Mouse (Mus musculus) embryonic facial prominence, embryonic 15.5 days (tissue): ENCODE measurements around the gene Myo18b. TPM values are rescaled to one million over a fixed set of nuclear protein-coding genes. Genes with fewer than 3 reads are reported as not detected.

Experiments used
- ATAC-seq: fragments of 200-750 bp; cut with Nextera tagmentation; 2 replicates; pipeline ENCODE4 v1.8.0; 2017; ENCODE audit warnings: low read depth, moderate TSS enrichment; ENCODE audit not compliant: insufficient number of reproducible peaks, low FRiP score, low TSS enrichment
- H3K27ac ChIP-seq: fragments of 300-500 bp; sonication (generic); replicated peaks from 2 replicates; pipeline ENCODE4 v1.5.1; 2015; ENCODE audit warnings: mild to moderate bottlenecking, inconsistent platforms
- H3K27me3 ChIP-seq: fragments of 300-500 bp; sonication (generic); 2 replicates; pipeline ENCODE4 v1.6.1; 2015; ENCODE audit warnings: inconsistent platforms
- H3K36me3 ChIP-seq: fragments of 300-500 bp; sonication (generic); 2 replicates; pipeline ENCODE4 v1.6.1; 2015; ENCODE audit warnings: mild to moderate bottlenecking, inconsistent platforms
- H3K4me1 ChIP-seq: fragments of 300-500 bp; sonication (generic); 2 replicates; pipeline ENCODE4 v1.6.1; 2015; ENCODE audit warnings: inconsistent platforms
- H3K4me2 ChIP-seq: fragments of 300-500 bp; sonication (generic); replicated peaks from 2 replicates; pipeline ENCODE4 v1.6.1; 2015; ENCODE audit warnings: mild to moderate bottlenecking, inconsistent platforms
- H3K4me3 ChIP-seq: fragments of 300-500 bp; sonication (generic); replicated peaks from 2 replicates; pipeline ENCODE4 v1.5.1; 2015; ENCODE audit warnings: mild to moderate bottlenecking, inconsistent platforms
- H3K9ac ChIP-seq: fragments of 300-500 bp; sonication (generic); 2 replicates; pipeline ENCODE4 v1.6.1; 2015; ENCODE audit warnings: inconsistent platforms
- H3K9me3 ChIP-seq: fragments of 300-500 bp; sonication (generic); replicated peaks from 2 replicates; pipeline ENCODE4 v1.6.1; 2016; ENCODE audit warnings: inconsistent platforms
- WGBS: fragments of 180-500 bp; shearing (Covaris S2); methylation state at CpG from one replicate; pipeline ENCODE4 v1.1.7; 2015; 5-methylcytosine and 5-hydroxymethylcytosine counted together
- polyA plus RNA-seq: library from polyadenylated mRNA; unstranded; fragments of >200 nt; fragmentation: Nextera tagmentation; extraction: Ambion mirVana; gene quantifications from 2 replicates; pipeline ENCODE4 v1.2.1, GENCODE M21; 2015

The Myo18b gene
- polyA plus RNA-seq, 1 experiment from 2014 or later: 2.6 TPM

DNA sequence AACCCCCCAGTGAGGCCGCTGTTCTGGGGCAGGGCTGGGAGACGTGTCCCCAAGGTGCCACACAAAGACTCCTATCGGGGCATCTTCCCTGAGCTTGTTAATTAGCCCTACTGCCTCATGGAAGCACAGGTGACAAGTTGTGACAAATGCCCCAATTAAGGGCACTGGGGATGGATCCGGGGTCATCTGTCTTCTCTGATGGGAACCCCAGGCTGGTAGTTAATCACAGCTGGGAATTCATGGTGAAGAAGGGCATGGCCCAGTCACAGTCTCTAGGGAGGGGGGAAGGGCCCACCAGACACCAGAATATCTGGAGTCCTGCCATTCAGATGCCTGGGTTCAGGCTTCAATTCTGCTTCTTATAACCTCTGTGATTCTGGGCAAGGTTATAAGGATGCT is 126.4 kb downstream of the Myo18b start:
- no peak overlapping the region for H3K4me3 ChIP-seq
- H3K27me3 ChIP-seq: no peaks in the 10 kb centered on the region
- H3K4me2 ChIP-seq: no peak overlapping the region
- no peaks in the 10 kb centered on the region for H3K36me3 ChIP-seq
- no peaks in the 10 kb centered on the region for H3K9me3 ChIP-seq
- H3K27ac ChIP-seq: no peak overlapping the region
- 49% methylated on average over 4 of the region's 4 CpGs for WGBS
- no peak for ATAC-seq
- no peaks in the 10 kb centered on the region for H3K4me1 ChIP-seq
- no peak overlapping the region for H3K9ac ChIP-seq

DNA sequence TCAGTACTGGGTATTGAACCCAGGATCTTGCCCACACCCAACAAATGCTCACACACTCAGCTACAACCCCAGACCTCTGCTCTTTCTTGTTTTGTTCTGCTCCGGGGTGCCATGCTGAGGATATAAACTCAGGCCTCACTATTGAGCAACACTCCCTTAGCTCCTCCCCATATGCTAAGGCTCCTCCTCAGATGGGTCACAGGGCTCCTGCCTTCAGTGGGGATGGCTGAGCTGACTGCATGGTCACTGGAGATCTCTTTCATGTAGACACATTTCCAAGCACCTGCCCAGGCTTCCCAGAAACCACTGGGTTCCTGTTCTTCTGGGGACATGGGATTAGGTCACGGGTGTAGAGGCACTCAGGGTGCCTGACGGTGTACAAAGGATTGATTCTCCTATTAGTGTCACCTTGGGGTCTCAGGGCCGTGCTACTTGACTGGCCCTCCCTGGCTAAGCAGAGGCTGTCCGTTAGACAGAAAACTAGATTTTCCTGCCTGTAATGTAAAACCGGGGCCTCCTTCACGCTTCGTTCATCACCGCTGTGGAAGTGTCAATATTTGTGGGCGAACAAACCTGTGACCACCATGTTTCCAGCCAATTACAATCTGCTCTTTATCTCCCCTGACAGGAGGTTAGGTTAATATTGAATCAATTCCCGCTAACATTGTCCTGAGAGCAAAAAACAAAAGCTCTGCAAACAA is 127.0 kb downstream of the Myo18b start:
- H3K27me3 ChIP-seq: no peaks in the 10 kb centered on the region
- no peak overlapping the region for H3K4me3 ChIP-seq
- no peaks in the 10 kb centered on the region for H3K36me3 ChIP-seq
- no peaks in the 10 kb centered on the region for H3K4me1 ChIP-seq
- ATAC-seq: no peak
- no peak overlapping the region for H3K9ac ChIP-seq
- 63% methylated on average over 11 of the region's 11 CpGs for WGBS
- no peak overlapping the region for H3K27ac ChIP-seq
- no peaks in the 10 kb centered on the region for H3K9me3 ChIP-seq
- no peak overlapping the region for H3K4me2 ChIP-seq

DNA sequence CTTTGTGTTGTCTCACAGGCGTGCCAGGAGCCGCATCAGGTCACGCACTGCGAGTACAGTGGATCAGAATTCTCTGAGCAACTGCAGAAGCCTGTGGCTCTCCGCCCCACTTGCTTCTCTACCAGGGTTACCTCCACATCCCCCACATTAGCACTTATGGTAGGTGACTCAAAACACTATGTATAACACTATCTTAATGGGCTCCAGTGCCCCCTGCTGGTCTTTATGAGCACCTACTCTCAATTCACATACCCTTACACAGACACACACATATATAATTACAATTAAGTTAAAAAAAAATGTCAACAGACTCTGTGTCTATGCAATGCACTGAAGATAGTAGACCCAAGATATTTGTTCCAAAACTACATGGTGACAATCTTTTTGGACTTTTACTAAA is 127.6 kb downstream of the Myo18b start:
- 89% methylated on average over 5 of the region's 5 CpGs for WGBS

DNA sequence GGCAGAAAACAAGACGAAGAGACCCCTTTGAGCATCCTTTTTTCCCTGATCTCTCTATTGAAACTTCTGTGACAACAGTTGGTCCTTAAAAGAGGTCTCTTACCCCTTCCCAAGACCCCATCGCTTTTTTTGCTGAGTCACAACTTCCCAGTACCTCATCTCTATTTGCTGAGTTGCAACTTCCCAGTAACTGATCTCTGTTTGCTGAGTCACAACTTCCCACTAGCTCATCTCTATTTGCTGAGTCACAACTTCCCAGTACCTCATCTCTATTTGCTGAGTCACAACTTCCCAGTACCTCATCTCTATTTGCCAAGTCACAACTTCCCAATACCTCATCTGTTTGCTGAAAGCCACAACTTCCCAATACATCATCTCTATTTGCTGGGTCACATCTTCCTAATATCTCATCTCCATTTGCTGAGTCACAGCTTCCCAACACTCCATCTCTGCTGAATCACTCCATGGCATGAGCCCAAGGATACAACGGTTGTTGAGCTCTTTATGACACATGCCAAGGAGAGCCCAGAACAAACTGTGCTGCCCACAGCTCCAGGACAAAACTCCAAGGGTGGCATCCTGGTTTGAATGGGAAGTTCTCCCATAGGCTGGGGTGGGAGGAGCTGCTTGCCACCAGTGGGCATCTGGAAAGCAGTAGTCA is 134.6 kb downstream of the Myo18b start:
- ATAC-seq: no peak
- Histone ChIP-seq H3K9ac (no peak overlapping the region), H3K36me3 (no peaks in the 10 kb centered on the region), H3K4me2 (no peak overlapping the region), H3K27me3 (no peaks in the 10 kb centered on the region), H3K4me3 (no peak overlapping the region), H3K9me3 (no peaks in the 10 kb centered on the region), H3K27ac (no peak overlapping the region), H3K4me1 (no peaks in the 10 kb centered on the region)
- 66% methylated on average over 3 of the region's 3 CpGs for WGBS

More for the DNA sequence above, 127.6 kb downstream of the Myo18b start:
- no peaks in the 10 kb centered on the region for H3K27me3 ChIP-seq
- no peak overlapping the region for H3K9ac ChIP-seq
- H3K27ac ChIP-seq: no peak overlapping the region
- no peak overlapping the region for H3K4me3 ChIP-seq
- no peaks in the 10 kb centered on the region for H3K9me3 ChIP-seq
- no peaks in the 10 kb centered on the region for H3K4me1 ChIP-seq
- H3K36me3 ChIP-seq: no peaks in the 10 kb centered on the region
- ATAC-seq: no peak
- no peak overlapping the region for H3K4me2 ChIP-seq

DNA sequence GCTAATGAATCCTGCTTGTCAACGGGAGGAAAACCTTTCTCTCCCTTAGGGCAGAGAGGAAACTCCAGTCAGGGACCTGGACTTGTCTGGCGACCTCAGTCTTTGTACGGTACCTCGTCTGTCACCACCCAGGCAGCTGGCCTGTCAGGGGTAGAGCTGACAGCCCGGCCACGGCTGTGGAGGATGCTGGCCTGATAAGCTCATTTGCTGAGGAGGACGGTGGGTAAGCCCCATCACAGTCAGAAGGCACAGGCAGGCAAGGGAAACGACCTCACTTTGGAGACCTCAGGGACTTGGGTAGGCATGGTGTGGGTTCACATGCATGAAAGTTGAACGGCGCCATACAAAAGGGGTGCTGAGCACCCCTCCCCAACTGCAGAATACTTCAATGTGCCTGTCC is 140.6 kb downstream of the Myo18b start:
- no peak for ATAC-seq
- Histone ChIP-seq H3K27me3 (no peaks in the 10 kb centered on the region), H3K27ac (no peak overlapping the region), H3K4me1 (no peaks in the 10 kb centered on the region), H3K9ac (no peak overlapping the region), H3K4me3 (no peak overlapping the region), H3K4me2 (no peak overlapping the region), H3K9me3 (no peaks in the 10 kb centered on the region), H3K36me3 (no peaks in the 10 kb centered on the region)
- WGBS: 23% methylated on average over 10 of the region's 10 CpGs

DNA sequence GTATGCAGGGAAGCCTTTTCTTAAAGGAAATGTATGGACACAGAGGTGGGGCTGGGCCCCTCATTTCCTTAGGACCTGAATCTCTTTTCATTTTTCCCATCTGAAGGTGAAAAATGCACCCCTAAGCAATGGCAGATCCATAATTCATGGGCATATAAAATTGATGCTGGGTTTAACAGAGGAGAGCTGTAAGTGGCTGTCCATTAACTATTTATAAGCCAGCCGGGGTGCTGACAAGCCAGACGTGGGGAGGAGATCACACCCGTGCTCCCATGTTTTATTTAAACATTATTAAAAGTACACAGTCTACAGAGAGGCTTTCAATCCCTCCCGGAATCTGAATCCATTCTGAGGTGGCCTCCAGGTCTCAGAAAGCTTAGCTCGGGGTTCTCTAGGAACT is 146.5 kb downstream of the Myo18b start:
- no peak for ATAC-seq
- no peak overlapping the region for H3K4me3 ChIP-seq
- H3K4me1 ChIP-seq: no peaks in the 10 kb centered on the region
- WGBS: 67% methylated on average over 5 of the region's 5 CpGs
- no peaks in the 10 kb centered on the region for H3K27me3 ChIP-seq
- no peaks in the 10 kb centered on the region for H3K9me3 ChIP-seq
- no peak overlapping the region for H3K4me2 ChIP-seq
- no peaks in the 10 kb centered on the region for H3K36me3 ChIP-seq
- no peak overlapping the region for H3K27ac ChIP-seq
- no peak overlapping the region for H3K9ac ChIP-seq

DNA sequence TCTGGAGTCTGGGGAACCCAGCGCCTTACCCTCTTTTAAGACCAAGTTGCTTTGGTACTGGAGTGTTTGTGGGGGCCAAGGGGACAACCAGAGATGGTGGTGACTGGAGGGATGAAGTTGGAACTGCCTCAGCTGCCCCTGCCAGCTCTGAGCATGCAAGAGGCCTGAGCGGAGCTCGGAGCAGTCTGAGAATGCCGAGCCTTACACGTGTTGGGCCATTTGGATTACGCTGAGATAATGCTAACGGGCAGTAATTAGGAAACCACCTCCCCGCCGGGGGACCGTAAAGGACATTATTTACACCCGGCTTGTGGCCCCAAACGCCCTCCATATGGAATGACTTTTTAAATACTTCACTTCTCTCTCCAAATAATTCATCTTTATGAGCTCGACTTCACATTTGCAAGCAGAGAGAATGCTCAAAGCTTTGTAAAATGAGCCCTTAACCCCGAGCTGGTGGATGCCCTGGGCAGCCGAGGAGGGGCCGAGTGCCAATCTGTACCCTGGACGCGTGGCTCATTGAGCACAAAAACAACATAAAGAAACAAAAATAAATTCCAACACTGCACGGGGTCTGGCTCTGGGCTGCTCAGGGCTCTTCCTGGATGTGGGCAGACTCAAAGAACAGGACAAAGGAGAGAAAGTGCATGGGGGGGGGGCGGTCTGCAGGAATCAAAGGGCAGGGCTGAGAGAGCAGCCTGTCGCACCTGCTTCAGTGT is 148.0 kb downstream of the Myo18b start:
- H3K27ac ChIP-seq: no peak overlapping the region
- H3K4me2 ChIP-seq: no peak overlapping the region
- H3K36me3 ChIP-seq: no peaks in the 10 kb centered on the region
- H3K4me1 ChIP-seq: no peaks in the 10 kb centered on the region
- H3K4me3 ChIP-seq: no peak overlapping the region
- H3K27me3 ChIP-seq: no peaks in the 10 kb centered on the region
- H3K9ac ChIP-seq: no peak overlapping the region
- H3K9me3 ChIP-seq: no peaks in the 10 kb centered on the region
- ATAC-seq: no peak
- WGBS: 50% methylated on average over 21 of the region's 21 CpGs

DNA sequence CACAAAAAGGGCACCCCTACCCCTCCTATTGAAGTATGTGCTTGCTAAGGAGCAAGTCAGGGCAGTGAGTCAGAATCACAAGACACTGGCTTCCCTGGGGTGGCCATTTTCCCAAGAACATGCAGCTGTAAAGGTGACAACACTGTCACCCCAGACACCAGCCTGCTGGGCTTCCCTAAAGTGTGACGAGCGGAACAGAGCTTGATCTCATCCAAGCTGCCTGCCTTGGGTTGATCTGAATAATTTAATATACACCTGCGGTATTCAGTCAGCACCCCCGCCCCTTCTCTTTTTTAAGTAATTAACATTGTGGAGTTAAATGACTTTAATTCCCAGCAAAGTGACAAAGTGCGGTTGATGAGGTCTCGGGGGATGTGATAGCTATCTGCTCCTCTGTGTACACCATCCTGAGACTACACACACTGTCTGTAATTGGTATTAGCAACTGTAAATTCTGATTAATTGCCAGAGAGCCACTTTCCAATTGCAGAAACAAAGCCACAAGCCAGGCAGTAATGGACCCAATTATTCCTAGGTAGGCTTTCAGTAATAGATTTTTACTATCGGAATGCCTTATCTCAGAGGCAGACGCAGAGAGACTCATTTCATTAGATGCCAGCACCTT is 148.7 kb downstream of the Myo18b start:
- ATAC-seq: no peak
- Histone ChIP-seq H3K36me3 (no peaks in the 10 kb centered on the region), H3K9ac (no peak overlapping the region), H3K4me1 (no peaks in the 10 kb centered on the region), H3K27ac (no peak overlapping the region), H3K9me3 (no peaks in the 10 kb centered on the region), H3K4me2 (no peak overlapping the region), H3K27me3 (no peaks in the 10 kb centered on the region), H3K4me3 (no peak overlapping the region)
- WGBS: 76% methylated on average over 8 of the region's 8 CpGs

DNA sequence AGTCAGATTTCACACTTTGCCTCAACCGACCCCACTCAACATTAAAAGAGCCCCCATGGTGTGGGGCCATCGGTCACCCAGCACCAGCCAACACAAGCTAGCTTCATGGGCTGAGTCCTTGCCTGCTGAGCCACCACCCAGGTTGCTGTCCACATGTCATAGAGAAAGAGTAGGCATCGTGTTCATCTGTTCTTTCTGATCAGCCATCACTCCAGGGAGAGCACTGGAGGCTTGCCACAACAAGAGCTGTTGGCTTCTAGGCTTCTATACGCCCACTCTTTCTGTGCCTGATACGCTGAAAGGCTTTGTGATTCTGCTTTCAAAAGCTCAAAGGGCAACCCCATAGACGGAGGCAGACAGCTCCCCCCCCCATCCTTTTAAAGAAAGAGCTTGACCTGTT is 151.0 kb downstream of the Myo18b start:
- Histone ChIP-seq H3K9me3 (no peaks in the 10 kb centered on the region), H3K36me3 (no peaks in the 10 kb centered on the region), H3K9ac (no peak overlapping the region), H3K27ac (no peak overlapping the region), H3K4me2 (no peak overlapping the region), H3K4me3 (no peak overlapping the region), H3K27me3 (no peaks in the 10 kb centered on the region), H3K4me1 (no peaks in the 10 kb centered on the region)
- ATAC-seq: no peak
- 78% methylated on average over 6 of the region's 6 CpGs for WGBS

DNA sequence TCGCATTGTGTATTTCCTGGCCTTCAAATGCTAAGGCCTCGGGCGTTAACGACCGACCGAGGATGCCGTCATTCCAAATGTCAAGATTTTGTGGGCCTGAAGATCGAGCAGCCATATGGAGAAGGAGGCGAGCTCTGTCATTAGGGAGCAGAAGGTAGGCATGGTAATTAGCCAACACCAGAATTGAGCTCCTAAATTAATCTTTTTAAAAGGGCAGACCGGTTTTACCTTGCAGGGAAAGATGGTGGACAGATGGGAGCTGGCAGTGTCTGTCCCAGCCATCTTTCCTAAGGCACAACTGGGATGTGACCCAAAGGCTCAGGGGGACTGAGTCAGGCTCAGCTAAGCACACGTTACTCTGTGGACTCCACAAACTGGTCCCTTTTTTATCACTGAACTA is 151.6 kb downstream of the Myo18b start:
- no peaks in the 10 kb centered on the region for H3K9me3 ChIP-seq
- no peak overlapping the region for H3K27ac ChIP-seq
- no peaks in the 10 kb centered on the region for H3K27me3 ChIP-seq
- no peaks in the 10 kb centered on the region for H3K36me3 ChIP-seq
- H3K4me3 ChIP-seq: no peak overlapping the region
- H3K4me2 ChIP-seq: no peak overlapping the region
- H3K4me1 ChIP-seq: no peaks in the 10 kb centered on the region
- 80% methylated on average over 11 of the region's 11 CpGs for WGBS
- no peak overlapping the region for H3K9ac ChIP-seq
- ATAC-seq: no peak

DNA sequence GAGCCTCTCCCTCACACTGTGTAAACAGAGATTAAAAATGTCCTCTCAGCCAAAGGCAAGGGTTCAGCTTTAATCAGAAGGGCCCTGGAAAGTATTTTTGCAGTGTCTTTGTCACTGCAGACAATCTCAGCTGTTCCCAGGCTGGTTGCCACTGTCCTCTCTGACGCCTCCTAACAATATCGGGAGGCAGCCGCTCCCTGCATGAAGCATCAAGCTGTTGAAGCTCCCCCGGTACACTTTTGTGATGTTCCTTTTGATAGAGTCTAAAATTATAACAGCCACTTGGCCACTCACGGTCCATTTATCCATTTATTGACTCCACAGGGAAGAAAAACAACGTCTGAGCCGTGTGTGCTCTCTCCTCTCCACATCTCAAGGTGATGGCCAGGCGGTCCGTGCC is 153.0 kb downstream of the Myo18b start:
- H3K4me1 ChIP-seq: no peaks in the 10 kb centered on the region
- H3K27ac ChIP-seq: no peak overlapping the region
- H3K4me3 ChIP-seq: no peak overlapping the region
- H3K36me3 ChIP-seq: no peaks in the 10 kb centered on the region
- no peak overlapping the region for H3K9ac ChIP-seq
- no peaks in the 10 kb centered on the region for H3K9me3 ChIP-seq
- no peak for ATAC-seq
- H3K4me2 ChIP-seq: no peak overlapping the region
- 82% methylated on average over 9 of the region's 9 CpGs for whole genome bisulfite sequencing
- no peaks in the 10 kb centered on the region for H3K27me3 ChIP-seq
